Mouse (Mus musculus) heart, adult 11 months (tissue): ENCODE measurements around the gene Clmp.
A peak's percentile ranks its signal among the peaks of the same experiment; 100 is the strongest.

Experiments used
- DNase-seq: peaks from one replicate; pipeline ENCODE4 v3.0.0; 2022

Clmp gene

GRCm38 (mm10) chr9:40685801-40686420 is at the start of gene Clmp:
TSS of gene Clmp (plus strand) at chr9:40685962.
- DNase-seq, result peak; percentile 90

- no peak for DNase-seq
Measured at GRCm38 (mm10) chr9:40636054-40636453, 49.7 kb upstream of the Clmp start.

- peak; percentile 89 for DNase-seq
Measured at GRCm38 (mm10) chr9:40637705-40638393, 47.9 kb upstream of the Clmp start.

GRCm38 (mm10) chr9:40638394-40639049 is 47.2 kb upstream of the Clmp start:
- DNase-seq, result peak; percentile 94

- peak; percentile 97 for DNase-seq
Measured at GRCm38 (mm10) chr9:40639536-40640187, 46.1 kb upstream of the Clmp start.

- DNase-seq, result no peak
Measured at GRCm38 (mm10) chr9:40641318-40641717, 44.4 kb upstream of the Clmp start.

- peak; percentile 89 for DNase-seq
Measured at GRCm38 (mm10) chr9:40642470-40643220, 43.1 kb upstream of the Clmp start.

- DNase-seq, result no peak
Measured at GRCm38 (mm10) chr9:40649444-40649843, 36.3 kb upstream of the Clmp start.

- no peak for DNase-seq
Measured at GRCm38 (mm10) chr9:40649983-40650382, 35.8 kb upstream of the Clmp start.

GRCm38 (mm10) chr9:40651239-40651859 is 34.4 kb upstream of the Clmp start:
- DNase-seq, result peak; percentile 96

GRCm38 (mm10) chr9:40652757-40653156 is 33.0 kb upstream of the Clmp start:
- DNase-seq, result no peak

- no peak for DNase-seq
Measured at GRCm38 (mm10) chr9:40666190-40666803, 19.5 kb upstream of the Clmp start.

GRCm38 (mm10) chr9:40670313-40670712 is 15.4 kb upstream of the Clmp start, which contains the start of gene Gm21915:
TSS of gene Gm21915 (plus strand) at chr9:40670613.
- no peak for DNase-seq

GRCm38 (mm10) chr9:40671323-40671930 is 14.3 kb upstream of the Clmp start:
- DNase-seq, result no peak

- no peak for DNase-seq
Measured at GRCm38 (mm10) chr9:40675203-40675958, 10.4 kb upstream of the Clmp start.

- no peak for DNase-seq
Measured at GRCm38 (mm10) chr9:40678653-40679052, 7.1 kb upstream of the Clmp start.

GRCm38 (mm10) chr9:40686421-40686899 is 698 bp downstream of the Clmp start:
- peak; percentile 94 for DNase-seq

- peak; percentile 91 for DNase-seq
Measured at GRCm38 (mm10) chr9:40687053-40687452, 1.3 kb downstream of the Clmp start.

GRCm38 (mm10) chr9:40687553-40687952 is 1.8 kb downstream of the Clmp start:
- DNase-seq, result no peak

- no peak for DNase-seq
Measured at GRCm38 (mm10) chr9:40690511-40690910, 4.7 kb downstream of the Clmp start.
